ENCODE assay signal across 12 mouse cellular contexts in the genomic region with DNA sequence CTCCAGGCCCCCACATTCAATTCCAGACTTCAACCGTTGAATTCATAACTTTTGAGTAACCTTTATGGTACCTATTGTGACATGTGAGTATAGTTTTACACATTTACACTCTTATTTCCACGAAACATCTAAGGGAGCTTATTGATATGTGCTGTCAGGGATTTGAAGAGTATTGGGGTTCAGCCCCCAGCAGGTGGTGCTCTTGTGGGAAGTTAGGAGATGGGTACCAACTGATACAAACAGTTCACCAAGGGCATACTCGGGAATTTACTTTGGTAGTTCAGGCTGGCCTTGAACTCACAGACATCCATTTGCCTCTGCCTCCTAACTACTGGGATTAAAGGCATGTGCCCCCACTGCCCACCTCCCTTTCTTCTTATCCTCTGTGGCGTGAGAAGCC. TPM values are rescaled to one million over a fixed set of nuclear protein-coding genes. Genes with fewer than 3 reads are reported as not detected.
DNase-seq lines count a peak whose midpoint lies in the region; ATAC-seq and TF ChIP-seq lines count a peak whose summit lies in the region.
"Had no signal": no experiment of that assay in that cellular context is flagged by ENCODE, and none has a peak within 500 bp of the region (broad histone marks: within the 10 kb centered on the region; RNA-seq: fewer than 3 reads in every experiment).

No protein-coding gene starts in this region.

- no peak overlapping the region for H3K4me3 ChIP-seq in heart, postnatal 0 days (ENCODE audit: low read depth, low read length)
- H3K4me3 ChIP-seq in midbrain, postnatal 0 days (ENCODE audit: low read depth, low read length), result no peak overlapping the region
- no peak overlapping the region for H3K4me3 ChIP-seq in midbrain, embryonic 10.5 days
- no peak overlapping the region for H3K4me3 ChIP-seq in cortical plate, adult 2 months (ENCODE audit: insufficient read depth, low read length)
- H3K4me3 ChIP-seq: lung, embryonic 15.5 days had no signal

- H3K4me2 ChIP-seq in heart, postnatal 0 days (ENCODE audit: low read depth, low read length), result no peak overlapping the region
- H3K4me2 ChIP-seq in midbrain, postnatal 0 days (ENCODE audit: low read depth, low read length, poor library complexity, severe bottlenecking), result no peak overlapping the region
- H3K4me2 ChIP-seq: heart, embryonic 11.5 days; lung, embryonic 15.5 days had no signal

- 73% methylated on average over 4 of the region's 4 CpGs for whole genome bisulfite sequencing in heart, postnatal 0 days
- 88% methylated on average over 4 of the region's 4 CpGs for WGBS in midbrain, postnatal 0 days
- WGBS in midbrain, embryonic 10.5 days, result 82% methylated on average over 4 of the region's 4 CpGs

- TF ChIP-seq POLR2A in cortical plate, adult 2 months (IDR thresholded peaks at IDR 0.05; ENCODE audit: extremely low read depth, insufficient read depth, low read length), result no peak

- no peaks in the 10 kb centered on the region for H3K36me3 ChIP-seq in heart, postnatal 0 days (replicated peaks; ENCODE audit: control insufficient read depth, insufficient read depth, low read length)
- no peaks in the 10 kb centered on the region for H3K36me3 ChIP-seq in midbrain, postnatal 0 days (ENCODE audit: insufficient read depth, low read length)
- H3K36me3 ChIP-seq in midbrain, embryonic 10.5 days, result no peaks in the 10 kb centered on the region
- H3K36me3 ChIP-seq: lung, embryonic 15.5 days had no signal

- no peak for TF ChIP-seq EP300 in heart, postnatal 0 days (IDR thresholded peaks at IDR 0.05; ENCODE audit: low read depth)

- no peaks in the 10 kb centered on the region for H3K9me3 ChIP-seq in heart, postnatal 0 days (replicated peaks; ENCODE audit: control insufficient read depth, low read length)
- H3K9me3 ChIP-seq in midbrain, postnatal 0 days (ENCODE audit: low read length), result no peaks in the 10 kb centered on the region
- no peaks in the 10 kb centered on the region for H3K9me3 ChIP-seq in midbrain, embryonic 10.5 days (replicated peaks)
- H3K9me3 ChIP-seq: lung, embryonic 15.5 days had no signal

- H3K27ac ChIP-seq in heart, postnatal 0 days (ENCODE audit: low read depth), result no peak overlapping the region
- H3K27ac ChIP-seq in midbrain, postnatal 0 days (ENCODE audit: low read depth, low read length), result no peak overlapping the region
- no peak overlapping the region for H3K27ac ChIP-seq in midbrain, embryonic 10.5 days (replicated peaks)
- no peak overlapping the region for H3K27ac ChIP-seq in cortical plate, adult 2 months (ENCODE audit: insufficient read depth, low read length)
- H3K27ac ChIP-seq: lung, embryonic 15.5 days had no signal

- H3K27me3 ChIP-seq in heart, postnatal 0 days (ENCODE audit: control insufficient read depth, insufficient read depth, low read length), result no peaks in the 10 kb centered on the region
- H3K27me3 ChIP-seq in midbrain, postnatal 0 days (ENCODE audit: insufficient read depth, low read length), result no peaks in the 10 kb centered on the region
- H3K27me3 ChIP-seq in midbrain, embryonic 10.5 days (ENCODE audit: low read depth, poor library complexity, severe bottlenecking), result no peaks in the 10 kb centered on the region
- H3K27me3 ChIP-seq: lung, embryonic 15.5 days had no signal

- 0 out of 2 replicates have a peak, but pooled peaks have one; percentile 25 for TF ChIP-seq CTCF in heart, postnatal 0 days (IDR thresholded peaks at IDR 0.05; ENCODE audit: low read depth)
- TF ChIP-seq CTCF in midbrain, postnatal 0 days (IDR thresholded peaks at IDR 0.05), result peak; percentile 33; the same call in 1 of the 2 replicates
- TF ChIP-seq CTCF in cortical plate, adult 2 months (IDR thresholded peaks at IDR 0.05; ENCODE audit: extremely low read depth, insufficient read depth, low read length), result peak; percentile 25

- no peak for DNase-seq in heart, postnatal 0 days (ENCODE audit: low spot score)
- DNase-seq in heart, adult 18-20 months, result no peak
- DNase-seq in midbrain, postnatal 0 days (ENCODE audit: low spot score), result no peak
- DNase-seq in midbrain, embryonic 10.5 days (ENCODE audit: low spot score), result no peak
- peak; percentile 52 to 61 for DNase-seq in thymus, postnatal 36 days
- DNase-seq in gastrocnemius, postnatal 4 days (ENCODE audit: low spot score in 2 of 2), result no peak
- DNase-seq in embryo, embryonic 9.5 days (ENCODE audit: extremely low spot score), result no peak
- DNase-seq: layer of hippocampus, postnatal 36 days had no signal

- no peaks in the 10 kb centered on the region for H3K4me1 ChIP-seq in heart, postnatal 0 days (ENCODE audit: control insufficient read depth, insufficient read depth)
- H3K4me1 ChIP-seq in midbrain, postnatal 0 days (ENCODE audit: insufficient read depth, low read length), result no peaks in the 10 kb centered on the region
- H3K4me1 ChIP-seq in midbrain, embryonic 10.5 days, result no peaks in the 10 kb centered on the region
- H3K4me1 ChIP-seq in cortical plate, adult 2 months (ENCODE audit: control insufficient read depth, insufficient read depth, low read length), result no peaks in the 10 kb centered on the region
- H3K4me1 ChIP-seq: lung, embryonic 15.5 days had no signal

- no peak for ATAC-seq in heart, postnatal 0 days (ENCODE audit: insufficient read depth, low read depth)
- no peak for ATAC-seq in midbrain, postnatal 0 days (ENCODE audit: low FRiP score)
- ATAC-seq: intestine, embryonic 16.5 days had no signal

- H3K9ac ChIP-seq in heart, postnatal 0 days (replicated peaks; ENCODE audit: low read depth, low read length), result no peak overlapping the region
- H3K9ac ChIP-seq in midbrain, postnatal 0 days (replicated peaks; ENCODE audit: low read length, poor library complexity, severe bottlenecking), result no peak overlapping the region
- H3K9ac ChIP-seq: lung, embryonic 15.5 days had no signal

RNA-seq across cellular contexts. Expression of gene Elovl6, which starts 11.7 kb away (rescaled TPM):
- total RNA-seq in heart, postnatal 0 days (2014; rRNA removed; ENCODE audit: low replicate concordance), result 2.4 and 5.2 TPM in 2 replicates
- polyA plus RNA-seq in heart, postnatal 0 days (2015; fragmentation: Nextera tagmentation; extraction: Ambion mirVana), result 2.9 TPM in 2 replicates
- total RNA-seq in heart, adult 18-20 months (2021), result 10 to 100 TPM in 1 of 2 experiments, under 1 TPM in 1; 0.65 to 13.4 TPM
- total RNA-seq in midbrain, postnatal 0 days (2014; rRNA removed), result 40.9 and 46.6 TPM in 2 replicates
- polyA plus RNA-seq in midbrain, postnatal 0 days (2015; fragmentation: Nextera tagmentation; extraction: Ambion mirVana), result 37.6 and 44.3 TPM in 2 replicates
- 39.5 TPM in 2 replicates for polyA plus RNA-seq in midbrain, embryonic 10.5 days (2016; fragmentation: Nextera tagmentation; extraction: Ambion mirVana)
- 26.2 and 27.1 TPM in 2 replicates for polyA plus RNA-seq in cortical plate, adult 2 months (2012; rRNA removed)
- total RNA-seq in gastrocnemius, postnatal 4 days (2021), result 10 to 100 TPM; 11.8 to 12.3 TPM

Comparison
In these comparisons a context has a peak if more than half of its experiments do, and no peak if none do; other contexts are left out.
1. DNase-seq: peak in thymus, postnatal 36 days (2 of 2); none in heart, postnatal 0 days (single experiment), heart, adult 18-20 months (0 of 2), midbrain, postnatal 0 days (single experiment), midbrain, embryonic 10.5 days (single experiment), gastrocnemius, postnatal 4 days (0 of 2) and embryo, embryonic 9.5 days (single experiment).
2. Peak in every context shown above with its lines, with median percentiles within 50 percentile points of each other: CTCF ChIP-seq.